Mouse (Mus musculus) embryonic facial prominence, embryonic 10.5 days (tissue): ENCODE measurements around the gene Tmem214. TPM values are rescaled to one million over a fixed set of nuclear protein-coding genes. Genes with fewer than 3 reads are reported as not detected.

ENCODE experiments used
- DNase-seq: peaks from one replicate; pipeline ENCODE4 v3.0.0-alpha.2; 2017; ENCODE audit warnings: low spot score
- H3K27ac ChIP-seq: fragments of 300-500 bp; sonication (generic); replicated peaks from 2 replicates; pipeline ENCODE4 v1.5.1; 2016; ENCODE audit warnings: mild to moderate bottlenecking
- H3K27me3 ChIP-seq: fragments of 300-500 bp; sonication (generic); replicated peaks from 2 replicates; pipeline ENCODE4 v1.6.1; 2016; ENCODE audit warnings: low read depth, mild to moderate bottlenecking; ENCODE audit not compliant: poor library complexity, severe bottlenecking
- H3K36me3 ChIP-seq: fragments of 300-500 bp; sonication (generic); replicated peaks from 2 replicates; pipeline ENCODE4 v1.6.1; 2016; ENCODE audit warnings: mild to moderate bottlenecking, moderate library complexity
- H3K4me1 ChIP-seq: fragments of 300-500 bp; sonication (generic); 2 replicates; pipeline ENCODE4 v1.6.1; 2016
- H3K4me3 ChIP-seq: fragments of 300-500 bp; sonication (generic); 2 replicates; pipeline ENCODE4 v1.5.1; 2016; ENCODE audit warnings: mild to moderate bottlenecking, moderate library complexity
- H3K9me3 ChIP-seq: fragments of 300-500 bp; sonication (generic); 2 replicates; pipeline ENCODE4 v1.6.1; 2016; ENCODE audit warnings: mild to moderate bottlenecking
- WGBS: fragments of 180-500 bp; shearing (Covaris S2); methylation state at CpG from one replicate; pipeline ENCODE4 v1.1.7; 2016; 5-methylcytosine and 5-hydroxymethylcytosine counted together
- polyA plus RNA-seq: library from polyadenylated mRNA; unstranded; fragments of >200 nt; fragmentation: Nextera tagmentation; extraction: Ambion mirVana; gene quantifications from 2 replicates; pipeline ENCODE4 v1.2.1, GENCODE M21; 2016

Tmem214 gene
- polyA plus RNA-seq, 1 experiment from 2014 or later: 68.7 TPM

DNA sequence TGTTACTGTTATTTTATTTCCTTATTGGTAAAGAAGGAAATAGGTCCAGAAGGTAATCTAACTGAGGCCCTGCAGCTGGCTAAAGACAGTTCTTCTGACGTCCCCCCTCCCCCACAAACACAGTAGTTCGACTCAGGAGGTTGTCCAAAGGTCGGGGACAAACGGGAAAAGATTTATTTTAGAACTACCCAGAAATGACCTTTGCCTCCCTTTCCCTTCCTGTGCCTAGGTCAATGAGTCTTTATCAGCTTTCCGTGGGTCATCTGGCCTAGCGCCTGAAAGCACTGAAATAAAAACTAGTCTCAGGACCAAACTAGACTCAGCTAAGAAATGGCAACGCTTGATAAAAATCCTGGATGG, 41.5 kb downstream of the Tmem214 start:
- Histone ChIP-seq H3K9me3 (no peaks in the 10 kb centered on the region), H3K4me3 (peak overlapping the region; percentile 29), H3K4me1 (peaks cover 89% of the 10 kb centered on the region), H3K36me3 (peaks cover 20% of the 10 kb centered on the region), H3K27ac (peak overlapping the region; percentile 92), H3K27me3 (no peaks in the 10 kb centered on the region)
- no peak for DNase-seq
- WGBS: 32% methylated on average over 7 of the region's 7 CpGs

DNA sequence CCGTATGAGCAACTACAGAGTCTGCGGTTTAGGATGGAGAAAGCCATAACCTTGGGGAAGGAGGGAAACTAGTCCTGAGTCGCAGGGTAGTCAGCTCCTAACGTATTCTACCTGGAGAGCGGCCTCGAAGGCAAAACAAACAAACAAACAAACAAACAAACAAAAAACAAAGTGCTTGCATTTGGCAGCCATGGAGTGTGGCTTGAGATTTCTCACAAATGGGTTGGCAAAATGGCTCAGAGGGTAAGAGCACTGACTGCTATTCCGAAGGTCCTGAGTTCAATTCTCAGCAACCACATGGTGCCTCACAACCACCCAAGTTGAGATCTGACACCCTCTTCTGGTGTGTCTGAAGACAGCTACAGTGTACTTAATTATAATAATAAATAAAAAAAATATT, 42.1 kb downstream of the Tmem214 start:
- no peaks in the 10 kb centered on the region for H3K9me3 ChIP-seq
- H3K4me1 ChIP-seq: peaks cover 91% of the 10 kb centered on the region
- no peak for DNase-seq
- H3K27me3 ChIP-seq: no peaks in the 10 kb centered on the region
- H3K36me3 ChIP-seq: peaks cover 14% of the 10 kb centered on the region
- peak overlapping the region; percentile 92 for H3K27ac ChIP-seq
- 77% methylated on average over 7 of the region's 7 CpGs for WGBS
- H3K4me3 ChIP-seq: no peak overlapping the region

DNA sequence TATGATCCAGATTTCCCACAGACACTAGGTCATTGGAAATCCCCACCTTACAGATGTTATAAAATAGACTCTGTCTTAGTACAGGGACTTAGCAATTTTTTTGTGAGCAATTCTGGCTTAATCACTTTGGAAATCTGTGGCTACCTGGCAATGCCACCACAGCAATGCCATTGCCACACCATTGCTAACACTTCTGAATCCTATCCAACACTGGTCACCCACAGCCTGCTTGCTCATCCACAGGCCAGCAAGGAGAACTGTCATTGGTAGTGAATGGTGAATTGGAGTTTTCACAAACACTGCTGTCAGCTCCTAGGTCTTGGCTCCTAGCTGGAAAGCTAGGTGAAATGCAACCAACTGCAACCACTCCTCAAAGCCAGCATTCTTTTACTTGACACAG, 42.7 kb downstream of the Tmem214 start:
- H3K27ac ChIP-seq: peak overlapping the region; percentile 89
- no peak overlapping the region for H3K4me3 ChIP-seq
- no peak for DNase-seq
- H3K9me3 ChIP-seq: no peaks in the 10 kb centered on the region
- H3K36me3 ChIP-seq: peaks cover 8% of the 10 kb centered on the region
- H3K27me3 ChIP-seq: no peaks in the 10 kb centered on the region
- peaks cover 91% of the 10 kb centered on the region for H3K4me1 ChIP-seq

DNA sequence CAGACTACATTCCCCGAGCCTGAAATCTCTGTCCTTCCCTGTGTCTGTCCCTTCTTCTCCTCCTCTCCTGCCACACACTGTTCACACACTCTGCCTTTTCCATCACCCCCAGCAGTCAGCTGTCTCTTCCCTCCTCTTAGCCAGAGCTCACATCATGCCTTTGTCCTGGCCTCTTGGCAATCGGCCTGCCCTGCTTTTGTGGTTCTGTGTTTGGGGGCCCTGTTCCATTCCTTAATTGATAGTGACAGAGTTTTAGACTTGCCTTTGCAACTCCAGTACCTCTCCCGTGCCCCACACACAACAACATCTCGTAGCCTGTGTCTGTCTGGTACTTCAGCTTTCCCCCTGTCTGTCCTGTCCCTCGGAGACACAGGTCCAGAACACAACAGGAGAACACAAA, 44.3 kb downstream of the Tmem214 start:
- Histone ChIP-seq H3K4me3 (peak overlapping the region; percentile 61; the same call in 1 of the 2 replicates), H3K27ac (peak overlapping the region; percentile 89), H3K9me3 (no peaks in the 10 kb centered on the region), H3K4me1 (peaks cover 92% of the 10 kb centered on the region), H3K27me3 (no peaks in the 10 kb centered on the region), H3K36me3 (peaks cover 6% of the 10 kb centered on the region)
- WGBS: 52% methylated on average over 5 of the region's 5 CpGs
- DNase-seq: peak; percentile 41

DNA sequence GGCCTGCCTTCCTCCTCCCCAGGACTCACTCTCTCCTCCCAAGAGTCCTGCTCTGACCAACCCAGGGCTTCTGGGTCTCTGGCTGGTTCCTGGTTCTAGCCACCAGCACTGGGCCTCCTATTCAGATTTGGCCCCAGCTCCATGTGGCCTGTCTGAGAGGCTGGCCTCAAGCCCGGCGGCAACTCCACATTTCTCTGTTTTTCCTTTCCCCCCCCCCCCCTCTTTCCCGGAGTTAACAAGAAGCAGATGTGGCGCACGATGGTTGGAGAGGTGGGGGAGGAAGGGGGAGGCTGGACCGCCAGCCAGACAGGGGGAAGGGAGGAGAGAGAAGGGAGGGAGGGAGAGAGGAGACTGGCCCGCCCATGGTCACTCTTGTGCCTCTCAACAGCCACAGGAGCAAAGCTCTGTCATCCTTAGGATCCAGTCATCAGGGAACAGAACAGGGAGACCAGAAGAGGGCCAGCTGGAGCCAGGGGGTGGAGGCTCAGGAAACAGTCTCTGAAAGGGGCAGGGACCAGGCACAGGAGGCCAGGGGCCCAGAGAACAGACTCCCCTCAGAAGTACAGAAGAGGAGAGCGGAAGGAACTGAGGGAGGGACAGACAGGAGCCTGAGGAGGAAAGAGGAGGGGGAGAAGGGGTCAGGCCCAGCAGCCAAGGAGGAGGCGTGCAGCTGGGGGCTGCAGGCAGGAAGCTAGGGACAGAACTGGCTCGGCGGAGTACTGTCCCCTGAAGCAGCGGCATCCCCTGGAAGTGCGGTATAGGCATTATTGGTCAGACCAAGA, 45.4 kb downstream of the Tmem214 start, which contains the start of gene Emilin1:
Gene Emilin1 (plus strand): TSS at position 343 of the 782 bp plus-strand sequence.
- Histone ChIP-seq H3K9me3 (no peaks in the 10 kb centered on the region), H3K27me3 (no peaks in the 10 kb centered on the region), H3K4me3 (peak within 1 kb of the TSS; percentile 61), H3K36me3 (peaks cover 17% of the 10 kb centered on the region), H3K27ac (peak within 1 kb of the TSS; percentile 89), H3K4me1 (peaks cover 97% of the 10 kb centered on the region)
- WGBS: 19% methylated on average over 13 of the region's 13 CpGs
- peak; percentile 94 for DNase-seq

DNA sequence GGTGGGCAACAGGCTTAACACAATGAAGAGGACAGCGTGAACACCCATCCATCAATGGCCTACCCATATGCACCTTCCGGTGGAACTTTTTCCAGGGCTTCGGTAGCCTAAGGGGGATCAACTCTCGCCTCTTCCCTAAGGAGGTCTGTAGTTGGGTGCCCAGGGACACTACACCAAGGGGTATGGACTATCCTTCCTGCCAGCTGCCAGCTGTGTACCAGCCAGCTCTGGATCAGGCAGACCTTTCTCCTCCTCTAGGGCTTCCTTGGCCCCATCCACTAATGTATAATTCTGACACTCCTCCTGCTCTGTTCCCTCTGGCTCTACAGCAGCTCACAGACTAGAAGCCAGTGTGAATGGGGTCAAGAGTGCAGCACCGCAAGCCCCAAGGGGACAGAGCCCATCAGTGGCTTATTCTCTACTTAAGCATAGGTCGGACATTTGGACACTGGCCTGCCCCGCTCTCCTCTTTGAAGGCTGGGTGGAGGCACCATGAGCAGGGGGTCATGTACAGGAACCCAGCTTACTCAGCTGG, 46.4 kb downstream of the Tmem214 start:
- peak overlapping the region; percentile 89 for H3K27ac ChIP-seq
- 41% methylated on average over 7 of the region's 7 CpGs for WGBS
- H3K4me1 ChIP-seq: peaks cover 93% of the 10 kb centered on the region
- no peaks in the 10 kb centered on the region for H3K27me3 ChIP-seq
- peaks cover 27% of the 10 kb centered on the region for H3K36me3 ChIP-seq
- DNase-seq: peak; percentile 22
- H3K4me3 ChIP-seq: peak overlapping the region; percentile 61
- H3K9me3 ChIP-seq: no peaks in the 10 kb centered on the region

DNA sequence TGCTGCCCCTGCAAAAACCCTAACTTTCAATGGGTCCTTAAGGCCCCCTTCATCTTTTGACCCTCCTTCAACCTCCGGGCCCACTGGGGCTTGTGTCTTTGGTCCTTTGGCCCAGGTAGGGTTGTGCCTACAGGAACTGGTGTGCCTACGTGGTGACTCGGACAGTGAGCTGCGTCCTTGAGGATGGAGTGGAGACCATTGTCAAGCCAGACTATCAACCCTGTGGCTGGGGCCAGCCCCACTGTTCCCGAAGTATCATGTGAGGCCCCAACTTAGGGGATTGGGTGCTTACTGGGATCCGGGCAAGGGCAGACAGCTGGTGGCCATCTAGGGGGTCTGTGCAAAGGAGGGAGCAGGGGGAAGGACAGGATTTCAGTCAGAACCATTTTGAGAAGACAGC, 47.0 kb downstream of the Tmem214 start:
- DNase-seq: no peak
- Histone ChIP-seq H3K4me3 (peak overlapping the region; percentile 61), H3K27me3 (0 out of 2 replicates have a peak, but pooled peaks cover 3% of the 10 kb centered on the region), H3K9me3 (no peaks in the 10 kb centered on the region), H3K4me1 (peaks cover 86% of the 10 kb centered on the region), H3K36me3 (peaks cover 33% of the 10 kb centered on the region), H3K27ac (peak overlapping the region; percentile 89)
- WGBS: 54% methylated on average over 6 of the region's 6 CpGs

DNA sequence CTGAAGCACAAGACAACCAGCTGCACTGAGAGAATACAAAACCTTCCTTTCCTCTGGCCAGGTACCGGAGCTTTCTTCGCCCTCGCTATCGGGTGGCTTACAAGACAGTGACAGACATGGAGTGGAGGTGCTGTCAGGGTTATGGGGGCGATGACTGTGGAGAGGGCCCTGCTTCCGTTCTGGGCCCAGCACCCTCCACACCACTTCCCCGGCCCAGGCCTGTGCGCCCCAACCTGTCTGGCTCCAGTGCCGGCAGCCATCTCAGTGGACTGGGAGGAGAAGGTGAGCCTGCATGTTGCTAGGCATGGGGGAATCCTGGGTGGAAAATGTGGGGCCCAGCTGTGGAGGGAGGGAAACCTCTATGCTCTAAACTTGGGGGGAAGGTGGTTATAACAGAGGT, 47.6 kb downstream of the Tmem214 start:
- H3K4me3 ChIP-seq: peak overlapping the region; percentile 61
- 55% methylated on average over 9 of the region's 9 CpGs for WGBS
- peaks cover 88% of the 10 kb centered on the region for H3K4me1 ChIP-seq
- H3K36me3 ChIP-seq: peaks cover 39% of the 10 kb centered on the region
- DNase-seq: no peak
- H3K27ac ChIP-seq: peak overlapping the region; percentile 89
- 0 out of 2 replicates have a peak, but pooled peaks cover 3% of the 10 kb centered on the region for H3K27me3 ChIP-seq
- no peaks in the 10 kb centered on the region for H3K9me3 ChIP-seq

DNA sequence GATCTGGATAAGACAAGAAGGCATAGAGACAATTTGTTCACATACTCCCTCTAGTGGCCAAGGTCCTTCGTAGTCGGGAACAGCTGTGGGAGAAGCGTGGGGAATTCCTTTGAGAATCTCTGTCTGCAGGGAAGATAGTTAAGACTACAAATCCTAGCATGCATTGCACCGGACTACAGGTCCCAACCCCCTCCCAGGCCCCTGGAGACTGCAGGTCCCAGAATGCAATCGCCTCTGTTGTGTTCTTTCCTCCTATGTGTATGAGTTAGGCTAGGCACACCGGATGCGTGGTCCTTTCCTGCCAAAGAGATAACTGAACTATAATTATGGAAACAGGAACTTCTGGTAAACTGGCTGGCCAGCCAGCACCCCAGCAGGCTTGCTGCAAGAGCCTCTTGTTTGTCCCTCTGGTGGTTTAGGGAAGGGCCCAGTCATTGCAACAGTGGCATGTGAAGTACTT, 48.2 kb downstream of the Tmem214 start:
- Histone ChIP-seq H3K27me3 (0 out of 2 replicates have a peak, but pooled peaks cover 3% of the 10 kb centered on the region), H3K4me3 (peak overlapping the region; percentile 61), H3K27ac (peak overlapping the region; percentile 89), H3K9me3 (no peaks in the 10 kb centered on the region), H3K36me3 (peaks cover 45% of the 10 kb centered on the region), H3K4me1 (peaks cover 88% of the 10 kb centered on the region)
- WGBS: 6% methylated on average over 7 of the region's 7 CpGs
- DNase-seq: peak; percentile 84

DNA sequence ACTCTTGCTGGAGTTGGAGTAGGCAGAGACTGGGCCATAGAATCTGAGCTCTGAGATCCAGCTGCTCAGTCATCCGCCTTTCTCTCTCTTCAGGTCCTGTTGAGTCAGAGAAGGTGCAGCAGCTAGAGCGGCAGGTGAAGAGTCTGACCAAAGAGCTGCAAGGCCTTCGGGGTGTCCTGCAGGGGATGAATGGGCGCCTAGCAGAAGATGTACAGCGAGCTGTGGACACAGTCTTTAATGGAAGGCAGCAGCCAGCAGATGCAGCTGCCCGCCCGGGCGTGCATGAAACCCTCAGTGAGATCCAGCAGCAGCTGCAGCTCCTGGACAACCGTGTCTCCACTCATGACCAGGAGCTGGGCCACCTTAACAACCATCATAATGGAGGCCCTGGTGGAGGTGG, 49.0 kb downstream of the Tmem214 start:
- peaks cover 86% of the 10 kb centered on the region for H3K4me1 ChIP-seq
- 0 out of 2 replicates have a peak, but pooled peaks cover 3% of the 10 kb centered on the region for H3K27me3 ChIP-seq
- 95% methylated on average over 9 of the region's 9 CpGs for WGBS
- no peak for DNase-seq
- H3K9me3 ChIP-seq: no peaks in the 10 kb centered on the region
- H3K36me3 ChIP-seq: peaks cover 46% of the 10 kb centered on the region
- H3K27ac ChIP-seq: no peak overlapping the region
- 0 out of 2 replicates have a peak overlapping the region, but pooled peaks have one; percentile 4 for H3K4me3 ChIP-seq

DNA sequence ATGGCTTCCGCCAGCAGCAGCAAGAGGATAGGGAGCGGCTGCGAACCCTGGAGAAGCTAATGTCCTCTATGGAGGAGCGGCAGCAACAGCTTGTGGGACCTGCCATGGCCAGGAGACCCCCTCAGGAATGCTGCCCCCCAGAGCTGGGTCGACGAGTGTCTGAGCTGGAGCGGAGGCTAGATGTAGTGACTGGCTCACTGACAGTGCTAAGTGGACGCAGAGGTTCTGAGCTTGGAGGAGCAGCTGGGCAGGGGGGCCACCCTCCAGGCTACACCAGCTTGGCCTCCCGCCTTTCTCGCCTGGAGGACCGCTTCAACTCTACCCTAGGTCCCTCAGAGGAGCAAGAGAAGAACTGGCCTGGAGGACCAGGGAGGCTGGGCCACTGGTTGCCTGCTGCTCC, 49.5 kb downstream of the Tmem214 start:
- Histone ChIP-seq H3K36me3 (peaks cover 46% of the 10 kb centered on the region), H3K27me3 (0 out of 2 replicates have a peak, but pooled peaks cover 3% of the 10 kb centered on the region), H3K27ac (no peak overlapping the region), H3K4me3 (0 out of 2 replicates have a peak overlapping the region, but pooled peaks have one; percentile 4), H3K9me3 (no peaks in the 10 kb centered on the region), H3K4me1 (peaks cover 86% of the 10 kb centered on the region)
- 90% methylated on average over 11 of the region's 11 CpGs for WGBS
- DNase-seq: no peak

DNA sequence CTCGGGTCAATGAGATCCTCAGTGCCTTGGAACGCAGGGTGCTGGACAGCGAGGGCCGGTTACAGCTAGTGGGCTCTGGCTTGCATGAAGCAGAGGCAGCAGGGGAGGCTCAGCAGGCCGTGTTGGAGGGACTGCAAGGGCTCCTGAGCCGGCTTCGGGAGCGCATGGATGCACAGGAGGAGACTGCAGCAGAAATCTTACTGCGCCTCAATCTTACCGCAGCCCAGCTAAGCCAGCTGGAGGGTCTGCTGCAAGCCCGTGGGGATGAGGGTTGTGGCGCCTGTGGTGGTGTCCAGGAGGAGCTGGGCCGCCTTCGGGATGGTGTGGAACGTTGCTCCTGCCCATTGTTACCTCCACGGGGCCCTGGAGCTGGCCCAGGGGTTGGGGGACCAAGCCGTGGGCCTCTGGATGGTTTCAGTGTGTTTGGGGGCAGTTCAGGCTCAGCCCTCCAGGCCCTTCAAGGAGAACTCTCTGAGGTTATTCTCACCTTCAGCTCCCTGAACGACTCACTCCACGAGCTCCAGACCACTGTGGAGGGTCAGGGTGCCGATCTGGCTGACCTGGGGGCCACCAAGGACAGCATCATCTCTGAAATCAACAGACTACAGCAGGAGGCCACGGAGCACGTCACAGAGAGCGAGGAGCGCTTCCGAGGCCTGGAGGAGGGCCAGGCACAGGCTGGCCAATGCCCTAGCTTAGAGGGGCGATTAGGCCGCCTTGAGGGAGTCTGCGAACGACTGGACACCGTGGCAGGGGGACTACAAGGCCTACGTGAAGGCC, 50.3 kb downstream of the Tmem214 start:
- Histone ChIP-seq H3K27me3 (0 out of 2 replicates have a peak, but pooled peaks cover 4% of the 10 kb centered on the region), H3K27ac (peak overlapping the region; percentile 25; the same call in 1 of the 2 replicates), H3K36me3 (peaks cover 46% of the 10 kb centered on the region), H3K9me3 (no peaks in the 10 kb centered on the region), H3K4me1 (peaks cover 86% of the 10 kb centered on the region), H3K4me3 (no peak overlapping the region)
- 84% methylated on average over 31 of the region's 31 CpGs for WGBS
- no peak for DNase-seq
